Comparison of ENCODE assay signal across 20 mouse cellular contexts in the genomic region with DNA sequence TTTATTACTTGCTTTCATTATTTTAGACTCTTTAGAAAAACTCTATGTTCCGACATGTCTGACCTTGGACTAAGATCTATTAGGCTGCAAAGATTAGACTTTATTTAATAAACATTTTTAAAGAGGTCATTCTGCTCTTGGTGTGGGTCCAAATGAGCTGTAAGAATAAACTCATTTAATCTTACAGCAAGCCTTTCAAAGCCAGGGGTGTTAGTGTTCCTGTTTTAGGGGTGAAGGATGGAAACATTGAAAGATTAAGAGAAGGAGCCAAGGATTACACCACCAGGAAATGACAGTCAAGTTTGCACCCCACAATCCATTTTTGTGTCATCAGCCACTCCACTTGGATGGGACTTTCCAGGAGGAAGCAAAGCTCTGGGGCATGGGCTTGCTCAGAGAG.
"Had no signal": no experiment of that assay in that cellular context is flagged by ENCODE, and none has a peak within 500 bp of the region (broad histone marks: within the 10 kb centered on the region; RNA-seq: fewer than 3 reads in every experiment).

No protein-coding gene starts in this region.

- H3K9me3 ChIP-seq: limb, embryonic 12.5 days; limb, embryonic 15.5 days; liver, embryonic 13.5 days; midbrain, embryonic 10.5 days; midbrain, embryonic 13.5 days; neural tube, embryonic 13.5 days; stomach, embryonic 15.5 days had no signal

- H3K4me2 ChIP-seq: hindbrain, embryonic 14.5 days; limb, embryonic 12.5 days; limb, embryonic 15.5 days; liver, embryonic 13.5 days; midbrain, embryonic 13.5 days; neural tube, embryonic 13.5 days; stomach, embryonic 15.5 days had no signal

- H3K27me3 ChIP-seq: limb, embryonic 12.5 days; liver, embryonic 13.5 days; megakaryocyte, embryonic 14.5 days; midbrain, embryonic 13.5 days; neural tube, embryonic 13.5 days; stomach, embryonic 15.5 days had no signal

- H3K4me3 ChIP-seq: limb, embryonic 12.5 days; limb, embryonic 15.5 days; liver, embryonic 13.5 days; midbrain, embryonic 10.5 days; midbrain, embryonic 13.5 days; myocyte; neural tube, embryonic 13.5 days; stomach, embryonic 15.5 days had no signal

- DNase-seq: kidney, postnatal 25 days; left cerebral cortex, postnatal 4 days; liver, embryonic 13.5 days; retina, postnatal 1 day; right cerebral cortex, postnatal 25 days; spleen, adult 18-20 months; thymus, postnatal 25 days had no signal

- H3K4me1 ChIP-seq: limb, embryonic 15.5 days; liver, embryonic 13.5 days; megakaryocyte, embryonic 14.5 days; midbrain, embryonic 10.5 days; midbrain, embryonic 13.5 days; stomach, embryonic 15.5 days had no signal

- H3K9ac ChIP-seq: hindbrain, embryonic 14.5 days; limb, embryonic 12.5 days; limb, embryonic 15.5 days; liver, embryonic 13.5 days; midbrain, embryonic 13.5 days; neural tube, embryonic 13.5 days; stomach, embryonic 15.5 days had no signal

- ATAC-seq: hindbrain, postnatal 0 days; inflammation-experienced regulatory T-cells, adult 6 months; intestine, embryonic 16.5 days; midbrain, embryonic 13.5 days; midbrain, embryonic 16.5 days had no signal

- H3K27ac ChIP-seq: hindbrain, embryonic 14.5 days; hindbrain, postnatal 0 days; limb, embryonic 12.5 days; limb, embryonic 15.5 days; liver, embryonic 13.5 days; midbrain, embryonic 10.5 days; midbrain, embryonic 13.5 days; neural tube, embryonic 13.5 days; stomach, embryonic 15.5 days had no signal

- H3K36me3 ChIP-seq: limb, embryonic 12.5 days; limb, embryonic 15.5 days; liver, embryonic 13.5 days; midbrain, embryonic 10.5 days; midbrain, embryonic 13.5 days; neural tube, embryonic 13.5 days; stomach, embryonic 15.5 days had no signal
